Mouse (Mus musculus): ENCODE data around the gene Col4a2.

- TF ChIP-seq CTCF (IDR thresholded peaks at IDR 0.05; ENCODE audit: extremely low read depth, insufficient read depth, low read length) (no peak), POLR2A (IDR thresholded peaks at IDR 0.05; ENCODE audit: extremely low read depth, insufficient read depth, low read length) (no peak)
These were observed 139.5 kb downstream of the Col4a2 start for GRCm38 (mm10) chr8:11452152-11452551.
